Mouse (Mus musculus) telencephalon, adult 2 months (tissue): Measurements from ENCODE around the gene Pmvk.

Experiments
- DNase-seq: peaks from one replicate; pipeline ENCODE4 v3.0.0-alpha.2; 2011; ENCODE audit warnings: low read depth, low spot score

Pmvk gene

DNA sequence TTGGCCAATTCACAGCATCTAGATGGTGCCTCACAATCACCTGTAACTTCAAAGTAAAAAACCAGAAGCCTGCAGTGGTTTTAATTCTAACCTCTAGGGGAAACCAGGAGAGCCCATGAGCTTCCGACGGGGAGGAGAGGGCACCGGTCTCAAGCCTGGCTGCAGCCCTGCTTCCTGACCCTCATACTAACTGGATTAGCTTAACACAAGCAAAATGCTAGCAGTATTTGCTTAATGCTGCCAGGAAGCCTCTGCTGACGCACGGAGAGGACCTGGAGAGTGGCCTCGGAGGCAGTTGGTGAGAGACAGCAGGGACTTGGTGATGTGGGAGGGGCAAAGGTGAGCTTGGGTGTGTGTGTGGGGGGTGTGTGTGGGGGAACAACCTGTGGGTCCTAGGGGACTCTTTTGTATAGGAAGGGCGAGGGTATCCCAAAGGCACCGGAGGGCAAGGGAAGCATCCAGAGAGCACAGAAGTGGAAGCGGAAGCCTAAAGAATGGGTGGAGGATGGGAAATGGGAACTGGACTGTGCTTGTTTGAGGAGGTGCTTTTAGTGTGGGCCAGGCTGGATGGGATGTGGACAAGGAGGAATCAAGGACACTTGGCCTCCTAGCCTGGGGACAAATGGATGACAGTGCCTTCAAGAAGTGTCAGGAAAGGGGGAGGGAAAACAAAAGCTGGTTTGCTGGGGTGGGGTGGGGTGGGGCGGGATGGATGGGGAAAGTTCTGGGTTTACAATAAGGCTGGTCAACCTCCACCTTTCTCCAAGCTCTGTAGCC, at the start of gene Pmvk:
Gene Pmvk (plus strand): TSS at position 141 of the 777 bp plus-strand sequence.
- DNase-seq: no peak

- no peak for DNase-seq
Observed at GRCm38 (mm10) chr3:89406887-89407286, 47.5 kb upstream of the Pmvk start.

- no peak for DNase-seq
Observed at GRCm38 (mm10) chr3:89408448-89408847, 45.9 kb upstream of the Pmvk start.

- DNase-seq: no peak
Observed at GRCm38 (mm10) chr3:89409701-89410100, 44.6 kb upstream of the Pmvk start.

DNA sequence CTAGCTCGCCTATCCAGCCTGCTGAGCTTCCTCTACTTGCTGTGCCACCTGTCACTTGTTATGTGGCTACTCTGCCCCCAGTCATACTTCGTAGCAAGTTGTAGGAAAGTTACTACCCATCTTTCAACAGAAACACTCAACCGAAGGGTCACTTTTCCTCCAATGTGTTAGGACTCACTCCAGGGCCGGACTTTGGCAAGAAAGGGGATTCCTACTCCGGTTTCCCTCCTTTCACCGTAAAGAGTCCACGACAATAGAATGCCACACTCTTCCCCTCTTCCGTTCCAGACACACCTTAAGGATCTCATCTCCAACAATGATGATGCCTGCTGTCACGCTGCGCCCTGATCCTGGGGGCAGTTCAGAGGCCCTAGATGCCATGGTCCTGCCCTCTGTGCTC, 43.5 kb upstream of the Pmvk start:
- DNase-seq: no peak

- DNase-seq: peak; percentile 100
Observed at GRCm38 (mm10) chr3:89411490-89412393, 42.6 kb upstream of the Pmvk start, which contains the start of gene Flad1. Gene Flad1, minus strand, starts transcription at chr3:89411870.

GRCm38 (mm10) chr3:89416158-89416557, 38.2 kb upstream of the Pmvk start:
- DNase-seq: no peak

GRCm38 (mm10) chr3:89417131-89417530, 37.2 kb upstream of the Pmvk start:
- DNase-seq: no peak

DNA sequence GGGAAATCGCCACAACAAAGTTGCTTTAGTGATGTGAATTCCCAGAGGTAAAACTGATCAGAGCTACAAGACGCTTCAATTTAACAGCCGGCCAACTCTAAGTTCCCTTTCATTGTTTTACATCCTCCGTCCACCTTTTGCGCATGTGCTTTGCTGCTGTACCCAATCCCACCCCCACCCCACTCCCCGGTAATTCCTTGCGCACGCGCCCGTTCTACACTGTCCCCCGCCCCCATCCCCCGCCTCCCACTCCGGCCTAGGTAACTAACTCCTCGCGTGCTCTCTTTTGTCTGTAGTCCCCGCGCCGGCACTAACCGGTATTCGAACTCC, 36.5 kb upstream of the Pmvk start:
- no peak for DNase-seq

DNA sequence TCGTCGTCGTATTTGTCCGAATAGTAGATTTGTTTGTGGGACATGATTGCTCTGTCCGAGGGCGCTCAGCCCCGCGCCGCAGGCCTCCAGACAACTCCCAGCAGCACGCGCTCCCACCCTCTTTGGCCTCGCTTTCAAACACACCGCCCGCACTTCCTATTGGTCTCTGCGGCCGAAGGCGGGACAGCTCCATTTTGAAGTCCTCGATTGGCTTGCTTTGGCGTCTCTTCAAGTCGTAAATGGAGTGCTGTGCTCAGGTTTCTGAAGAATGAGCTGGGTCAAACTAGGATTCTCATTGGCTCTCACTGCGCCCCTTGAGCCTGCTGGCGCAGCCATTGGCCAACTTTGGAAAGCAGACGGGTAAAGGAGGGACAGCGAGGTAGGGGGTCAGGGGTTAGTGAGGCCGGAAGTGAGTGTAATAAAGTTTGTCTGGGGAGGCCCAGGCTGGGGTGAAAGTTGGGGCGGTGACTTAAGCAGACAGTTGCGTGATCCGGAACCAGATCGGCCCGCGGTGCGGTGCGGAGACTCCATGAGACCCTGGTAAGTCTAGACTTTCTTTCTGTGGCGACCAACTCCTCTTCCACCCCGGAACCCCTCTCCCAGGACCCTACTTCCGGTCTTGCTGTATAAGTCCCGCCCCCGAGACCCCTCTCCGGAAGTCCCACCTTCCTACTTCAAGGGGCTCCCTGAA, 36.0 kb upstream of the Pmvk start, which contains the start of the genes Cks1b and Shc1:
Gene Cks1b (minus strand): TSS at position 214 of the 691 bp plus-strand sequence.
Gene Shc1 (plus strand): TSS at position 274 of the 691 bp plus-strand sequence.
- DNase-seq: peak; percentile 98

DNA sequence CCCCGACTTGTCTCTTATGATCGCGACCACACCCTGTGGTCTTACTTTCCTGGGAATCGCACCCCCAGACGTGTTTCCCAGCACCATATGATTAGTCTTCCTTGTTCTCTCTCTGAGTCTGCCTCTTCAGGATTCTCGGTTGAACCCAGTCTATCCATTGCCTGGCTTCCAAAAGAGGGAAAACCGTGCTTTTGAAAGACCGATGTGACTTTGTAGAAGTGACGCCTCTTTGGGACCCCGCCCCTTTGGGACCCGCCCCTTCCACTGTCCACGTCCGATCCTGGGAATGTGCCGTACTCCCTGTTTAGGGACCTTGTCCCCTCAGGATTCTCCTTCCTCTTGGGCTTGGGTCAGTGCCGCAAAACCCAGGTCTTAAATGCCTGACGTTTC, 35.5 kb upstream of the Pmvk start:
- no peak for DNase-seq

- no peak for DNase-seq
Observed at GRCm38 (mm10) chr3:89419571-89419970, 34.8 kb upstream of the Pmvk start.

DNA sequence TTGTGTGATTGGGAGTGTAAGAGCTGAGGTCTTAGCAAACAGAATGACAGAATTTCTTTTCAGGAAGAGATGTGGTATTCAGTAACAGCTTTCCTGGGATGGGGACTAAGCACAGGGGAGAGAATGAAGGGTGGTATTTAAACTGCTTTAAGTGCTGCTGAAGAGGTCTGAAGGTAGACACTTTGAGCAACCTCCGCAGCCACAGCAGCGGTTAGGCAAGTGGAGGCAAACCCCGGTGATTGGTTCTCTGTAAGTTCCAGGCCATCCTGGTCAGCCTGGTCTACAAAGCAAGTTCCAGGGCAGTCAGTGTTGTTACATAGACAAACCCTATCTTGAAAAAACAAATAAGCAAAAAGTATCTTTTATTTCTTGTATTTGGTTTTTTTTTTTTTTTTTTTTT, 34.4 kb upstream of the Pmvk start:
- no peak for DNase-seq

GRCm38 (mm10) chr3:89420421-89420820, 33.9 kb upstream of the Pmvk start:
- DNase-seq: no peak

DNA sequence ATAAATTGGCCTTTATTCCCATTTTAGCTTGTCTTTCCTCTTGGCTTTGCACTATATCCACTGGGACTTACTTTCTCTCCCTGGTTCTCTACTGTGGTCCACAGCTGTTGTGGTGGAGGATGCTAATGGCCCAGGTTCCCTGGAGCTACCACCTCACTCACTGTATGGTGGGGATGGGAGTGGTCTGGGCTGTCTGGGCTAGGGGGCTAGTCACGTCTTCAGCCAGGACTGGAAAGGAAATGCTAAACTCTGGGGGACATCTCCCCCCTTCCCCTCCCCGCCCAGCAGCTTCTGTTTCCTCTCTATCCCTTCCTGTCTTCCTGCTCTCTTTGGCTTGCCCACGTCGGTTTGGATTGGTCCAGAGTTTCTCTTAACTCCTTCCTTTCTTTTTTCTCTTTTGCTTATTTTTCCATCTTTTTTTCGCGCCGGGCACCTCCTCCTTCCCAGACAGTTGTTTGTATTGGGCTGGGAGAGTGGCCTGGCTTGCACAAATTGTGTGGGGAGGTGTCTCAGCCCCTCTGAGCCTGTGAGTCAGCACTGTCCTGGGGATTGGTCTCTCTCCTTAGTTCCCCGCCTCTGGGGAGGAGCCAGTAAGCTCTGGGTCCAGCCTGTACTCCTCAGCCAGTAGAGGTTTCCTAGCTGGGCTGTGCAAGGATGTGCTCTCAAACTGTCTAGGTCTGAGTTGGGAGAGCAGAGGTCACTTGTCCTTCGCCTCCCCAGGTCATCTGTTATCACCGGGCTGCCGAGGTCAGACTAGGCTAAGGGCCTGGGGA, 33.2 kb upstream of the Pmvk start:
- peak; percentile 72 for DNase-seq

GRCm38 (mm10) chr3:89421810-89422473, 32.4 kb upstream of the Pmvk start:
- no peak for DNase-seq

DNA sequence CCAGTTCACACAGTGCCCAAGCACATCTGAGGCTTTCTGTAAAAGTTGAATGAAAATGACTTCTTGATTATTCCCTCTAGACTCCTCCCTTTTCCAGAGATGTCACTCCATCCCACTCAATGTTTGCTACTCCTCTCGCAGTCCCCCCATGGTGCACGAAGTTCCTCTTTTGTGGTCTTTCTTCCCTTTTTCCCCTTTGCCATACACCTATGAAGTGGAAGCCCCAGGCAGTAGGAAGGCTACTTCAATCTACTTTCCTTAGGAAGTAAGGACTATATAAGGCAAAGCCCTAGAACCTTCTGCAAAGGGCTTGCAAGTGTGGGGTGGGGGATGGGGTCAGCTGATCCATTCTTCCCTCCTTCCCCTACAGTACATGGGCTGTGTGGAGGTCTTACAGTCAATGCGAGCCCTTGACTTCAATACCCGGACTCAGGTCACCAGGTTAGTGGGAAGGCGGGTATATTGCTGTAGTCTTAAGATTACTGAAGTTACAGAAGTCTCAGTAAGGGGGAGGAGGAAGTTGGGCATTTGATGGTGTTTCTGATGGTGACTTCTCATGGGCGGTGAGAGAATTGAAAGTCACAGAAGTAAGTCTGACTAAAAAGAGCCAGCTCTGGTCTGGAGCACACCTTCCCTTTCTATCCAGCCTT, 31.7 kb upstream of the Pmvk start:
- DNase-seq: no peak

- DNase-seq: no peak
Observed at GRCm38 (mm10) chr3:89424416-89425140, 29.8 kb upstream of the Pmvk start.

GRCm38 (mm10) chr3:89425141-89425525, 29.2 kb upstream of the Pmvk start:
- no peak for DNase-seq

DNA sequence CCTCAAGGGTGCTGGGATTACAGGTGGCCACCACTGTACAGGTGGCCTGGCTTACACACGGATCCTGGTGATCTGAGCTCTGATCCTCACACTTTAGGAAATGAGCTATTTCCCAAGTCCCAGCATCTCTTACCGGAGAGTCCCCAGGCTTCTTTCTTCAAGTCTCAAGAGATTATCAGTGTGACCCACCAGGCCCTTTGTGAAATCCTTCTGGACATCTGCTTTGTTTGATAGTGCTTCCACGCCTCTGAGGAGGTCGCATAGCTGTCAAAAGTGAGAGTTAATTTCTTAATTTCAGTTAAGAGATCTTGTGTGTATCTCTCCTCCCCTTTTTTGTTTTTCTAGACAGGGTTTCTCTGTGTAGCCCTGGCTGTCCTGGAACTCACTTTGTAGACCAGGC, 28.5 kb upstream of the Pmvk start:
- DNase-seq: no peak
